Mouse (Mus musculus): ENCODE measurements at regions not wholly inside any gene's neighbourhood (a gene's known extent, or its start where the extent isn't known, plus 50 kb on each side); places are given as distances from the start of the nearest gene placed in this dataset.

GRCm38 (mm10) chr1:81754067-81754466, 478.8 kb upstream of the Gm9747 start:
- DNase-seq, result no peak

- no peak for DNase-seq
These were observed 477.6 kb upstream of the Gm9747 start for GRCm38 (mm10) chr1:81755281-81755680.

DNA sequence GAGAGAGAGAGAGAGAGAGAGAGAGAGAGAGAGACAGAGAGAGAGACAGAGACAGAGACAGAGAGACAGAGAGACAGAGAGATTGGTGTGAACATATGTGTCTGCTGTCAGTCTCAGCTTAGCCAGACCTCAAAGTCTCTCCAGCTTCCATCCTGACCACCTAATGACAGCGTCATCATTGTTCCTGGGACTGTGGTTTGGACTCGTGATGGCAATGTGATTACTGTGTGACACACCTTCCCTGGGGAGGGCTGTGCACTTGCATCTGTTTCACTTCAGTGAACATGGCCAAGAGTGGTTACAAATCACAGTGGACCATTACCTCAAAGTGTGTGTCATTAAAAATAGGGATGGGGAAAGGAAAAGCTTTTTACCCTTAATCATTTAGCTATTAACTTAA, 477.2 kb upstream of the Gm9747 start:
- DNase-seq, result no peak

DNA sequence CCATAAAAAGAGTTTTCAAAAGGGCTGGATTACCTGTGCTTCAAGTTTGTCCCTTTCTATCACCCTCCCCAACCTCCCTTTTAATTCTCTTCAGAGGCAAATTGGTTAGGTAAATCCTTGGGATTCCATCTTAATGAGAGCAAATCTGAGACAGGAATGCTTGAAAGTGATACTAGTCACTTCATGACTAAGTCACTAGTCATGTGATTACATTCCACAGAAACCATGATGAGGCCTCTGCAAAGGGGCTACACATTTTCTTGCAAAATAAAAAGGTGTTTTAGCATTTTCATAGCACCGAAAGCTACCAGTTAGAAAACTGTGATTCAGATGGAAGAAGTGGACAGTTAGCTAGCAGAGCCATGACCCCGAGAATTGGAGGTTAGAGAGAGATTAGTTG, 473.0 kb upstream of the Gm9747 start:
- no peak for DNase-seq

DNA sequence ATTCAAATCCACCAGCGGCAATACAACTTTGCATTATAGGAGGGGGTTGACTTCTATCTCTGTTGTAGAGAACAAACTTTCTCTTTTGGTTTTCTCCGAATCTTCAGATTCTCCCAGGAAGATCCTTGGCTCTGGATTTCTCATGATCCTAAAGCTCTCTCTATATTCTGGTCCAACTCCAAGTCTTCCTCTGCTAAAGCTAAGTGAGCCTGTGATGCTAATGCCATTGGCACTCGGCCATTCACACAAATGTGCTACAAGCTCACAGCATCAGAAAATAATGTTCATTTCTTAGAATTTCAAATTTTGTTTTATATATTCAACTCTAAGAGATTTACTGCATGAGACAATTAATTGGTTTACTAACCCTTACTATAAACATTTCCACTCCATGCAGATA, 461.2 kb upstream of the Gm9747 start:
- no peak for DNase-seq

GRCm38 (mm10) chr1:81780583-81780982, 452.3 kb upstream of the Gm9747 start:
- DNase-seq, result no peak

- DNase-seq, result no peak
These were observed 448.6 kb upstream of the Gm9747 start for GRCm38 (mm10) chr1:81784305-81784704.

DNA sequence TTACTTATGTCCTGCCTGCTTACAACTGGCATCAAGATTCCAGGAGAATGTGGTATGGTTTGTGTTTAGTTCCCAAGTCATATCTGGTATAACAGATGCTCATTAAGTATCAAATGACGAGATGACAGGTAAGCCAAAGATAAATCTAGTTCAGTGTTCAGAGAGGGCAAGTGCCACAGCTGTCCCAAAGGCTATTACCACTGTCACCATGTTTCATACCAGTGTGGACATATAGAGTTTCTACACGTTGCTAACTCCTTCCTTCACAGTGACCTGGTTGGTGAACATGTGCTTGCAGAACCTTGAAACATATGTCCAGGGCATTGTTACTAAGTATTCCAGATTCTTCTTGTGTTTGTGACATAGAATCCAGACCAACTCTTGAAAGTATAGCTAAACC, 438.1 kb upstream of the Gm9747 start:
- no peak for DNase-seq

DNA sequence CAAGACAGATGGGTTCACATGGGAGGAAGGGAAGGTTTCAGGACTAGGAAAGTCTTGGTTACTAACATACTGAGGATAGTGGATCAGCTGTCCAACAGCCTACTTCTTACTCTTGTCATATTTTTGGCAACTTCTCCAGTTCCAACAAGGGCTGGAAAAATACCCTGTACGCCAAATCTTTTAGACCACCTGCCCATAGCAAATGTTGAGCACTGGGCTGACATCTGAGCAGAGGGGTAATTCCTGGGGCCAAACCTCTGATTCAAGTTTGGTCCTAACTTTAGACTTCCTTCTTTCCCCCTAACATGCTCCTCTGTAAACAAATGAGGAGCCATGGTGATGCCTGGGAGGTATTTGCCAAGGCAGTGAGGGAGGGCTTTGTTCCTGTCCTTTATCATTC, 437.5 kb upstream of the Gm9747 start:
- DNase-seq, result no peak

DNA sequence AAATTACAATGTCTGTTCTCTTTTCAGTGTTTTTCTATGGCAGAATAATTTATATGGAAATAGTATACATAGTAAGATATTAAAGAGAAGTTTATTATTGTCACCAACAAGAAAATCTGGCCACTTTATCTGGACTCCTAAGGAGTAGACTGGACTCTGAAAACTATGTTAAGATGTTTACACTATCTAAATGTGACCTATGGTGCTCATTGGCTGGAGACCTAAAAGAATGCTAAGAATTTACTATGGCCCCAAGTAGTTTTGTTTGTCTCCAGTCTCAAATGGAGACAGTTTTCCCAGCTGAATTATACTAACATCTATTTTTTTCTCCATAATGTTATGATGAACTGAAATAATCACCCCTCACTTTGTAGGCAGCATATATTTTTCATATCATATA, 421.3 kb upstream of the Gm9747 start:
- no peak for DNase-seq

GRCm38 (mm10) chr1:81818884-81819283, 414.0 kb upstream of the Gm9747 start:
- DNase-seq, result no peak

- no peak for DNase-seq
These were observed 390.9 kb upstream of the Gm9747 start for GRCm38 (mm10) chr1:81841966-81842365.

DNA sequence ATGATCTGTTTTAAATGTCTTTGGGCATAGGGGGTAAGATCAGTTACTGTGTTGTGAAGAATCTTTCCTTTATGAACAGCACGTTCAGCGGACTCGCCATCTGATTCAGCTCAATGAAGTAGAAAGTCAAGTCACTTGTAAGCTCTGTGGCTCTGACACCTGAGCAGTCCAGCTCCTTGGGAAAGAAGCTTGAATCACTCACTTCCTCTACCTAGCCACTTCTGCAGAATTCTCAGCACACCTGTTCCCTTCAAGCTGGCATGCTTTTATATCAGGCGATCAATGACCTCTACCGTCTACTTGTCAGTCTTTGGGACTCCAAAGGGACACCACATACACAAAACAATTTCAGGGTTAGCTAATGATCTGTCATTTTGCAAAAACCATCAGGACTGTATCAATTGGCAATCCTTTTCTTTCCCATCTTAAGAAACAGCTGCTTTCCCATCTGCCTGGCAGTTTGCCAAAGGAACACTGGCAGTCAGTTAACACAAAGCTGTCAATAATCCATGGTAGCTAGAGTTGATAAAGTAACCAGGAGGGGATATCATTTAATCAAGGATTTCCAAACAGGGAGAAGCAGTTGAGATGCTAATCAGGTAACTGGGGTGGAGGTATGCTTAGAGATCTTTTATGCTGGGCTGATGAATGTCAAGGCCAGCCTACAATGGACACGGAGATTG, 382.3 kb upstream of the Gm9747 start:
- DNase-seq, result no peak

DNA sequence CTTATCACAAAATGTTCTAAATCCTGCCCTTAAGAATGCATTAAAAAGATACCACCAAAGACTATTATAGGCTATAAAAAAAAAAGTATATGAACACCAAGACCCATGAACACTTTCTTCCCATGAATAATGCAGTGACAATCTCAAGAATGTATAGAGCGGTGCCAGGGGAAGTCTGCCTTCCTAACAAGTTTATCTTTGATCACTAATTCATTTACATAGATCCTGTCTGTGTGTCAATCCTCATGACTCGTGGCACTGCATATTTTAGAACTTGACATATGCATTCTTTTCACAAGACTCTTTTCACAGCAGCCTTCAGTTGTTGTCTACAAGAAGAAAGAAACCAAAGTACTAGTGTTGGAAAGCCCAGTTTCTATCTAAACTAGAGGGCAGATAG, 373.4 kb upstream of the Gm9747 start:
- no peak for DNase-seq

GRCm38 (mm10) chr1:81864571-81864970, 368.3 kb upstream of the Gm9747 start:
- no peak for DNase-seq

- no peak for DNase-seq
These were observed 345.9 kb upstream of the Gm9747 start for GRCm38 (mm10) chr1:81886940-81887531.

DNA sequence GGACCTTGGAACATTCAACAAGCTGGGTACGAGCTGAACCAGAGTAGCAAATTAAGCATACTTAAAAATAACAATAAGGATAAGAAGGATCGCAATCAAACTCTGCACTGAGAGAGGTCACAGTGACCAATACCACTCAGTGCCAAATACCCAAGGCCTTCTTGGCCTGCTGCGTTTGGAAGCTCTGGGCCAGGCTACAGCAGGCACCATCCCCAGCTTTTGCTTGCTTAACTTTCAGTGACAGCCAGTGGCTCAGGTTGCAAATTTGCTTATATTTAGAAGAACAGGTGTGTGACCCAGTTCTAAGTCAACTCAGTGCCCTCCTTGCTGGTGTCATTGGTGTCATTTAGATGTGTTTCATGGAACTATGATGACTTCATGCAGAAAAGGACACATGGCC, 335.7 kb upstream of the Gm9747 start:
- DNase-seq, result no peak

GRCm38 (mm10) chr1:81900843-81901242, 332.1 kb upstream of the Gm9747 start:
- no peak for DNase-seq

DNA sequence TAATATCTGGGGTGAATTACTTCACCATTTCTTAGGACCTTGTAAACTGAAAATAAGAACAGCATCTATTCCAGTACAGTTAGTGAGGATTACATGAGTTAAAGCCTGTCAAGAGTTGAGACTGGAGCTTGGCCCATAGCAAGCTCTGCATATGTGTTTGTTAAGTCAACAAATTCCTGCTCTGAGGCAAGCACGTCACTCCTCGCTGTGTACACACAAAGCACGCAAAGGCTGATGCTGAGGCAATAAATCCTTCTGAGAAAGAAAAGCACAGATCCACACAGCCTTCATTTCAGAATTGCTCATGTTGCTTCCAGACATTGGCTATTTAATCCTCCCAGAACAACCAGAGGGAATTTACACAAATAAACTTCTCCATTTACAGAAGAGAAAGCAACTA, 328.9 kb upstream of the Gm9747 start:
- no peak for DNase-seq

DNA sequence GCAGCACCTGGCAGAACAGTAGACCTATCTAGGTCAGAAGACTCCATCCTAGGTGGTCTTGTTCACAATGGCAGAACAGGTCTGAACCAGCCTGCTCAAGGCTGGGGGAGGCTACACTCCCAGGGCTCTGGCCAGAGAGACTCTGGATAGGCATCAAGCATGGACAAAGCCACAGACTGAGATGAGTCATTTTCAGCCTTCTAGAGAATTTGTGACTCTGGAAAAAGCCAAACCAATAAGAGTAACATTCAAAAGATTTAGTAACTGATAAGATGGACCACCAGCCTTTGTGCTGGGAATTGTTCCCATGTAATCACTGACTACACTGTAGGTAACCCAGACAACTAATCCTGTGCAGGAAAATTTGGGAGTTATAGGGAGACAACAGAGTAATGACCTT, 320.3 kb upstream of the Gm9747 start:
- DNase-seq, result no peak

DNA sequence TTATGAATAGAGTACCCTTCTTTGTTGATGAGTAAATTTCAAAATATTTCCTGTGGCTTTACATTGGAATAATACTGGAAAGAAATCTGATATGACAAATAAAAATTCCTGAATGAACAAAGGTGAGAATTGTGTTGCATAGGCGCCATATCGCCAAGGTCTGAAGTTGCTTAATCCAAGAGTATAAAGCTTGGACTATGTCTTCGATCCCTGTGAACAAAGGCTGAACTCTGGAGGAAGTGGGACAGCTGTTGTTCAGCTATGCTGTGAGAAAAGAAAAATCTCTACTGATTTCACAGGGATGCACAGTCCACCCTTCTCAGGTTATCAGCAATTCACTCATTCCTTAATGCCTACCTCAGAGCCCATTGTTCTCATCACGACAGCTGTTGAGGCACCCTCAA, 319.3 kb upstream of the Gm9747 start:
- no peak for DNase-seq

- DNase-seq, result no peak
These were observed 316.1 kb upstream of the Gm9747 start for GRCm38 (mm10) chr1:81916840-81917239.

DNA sequence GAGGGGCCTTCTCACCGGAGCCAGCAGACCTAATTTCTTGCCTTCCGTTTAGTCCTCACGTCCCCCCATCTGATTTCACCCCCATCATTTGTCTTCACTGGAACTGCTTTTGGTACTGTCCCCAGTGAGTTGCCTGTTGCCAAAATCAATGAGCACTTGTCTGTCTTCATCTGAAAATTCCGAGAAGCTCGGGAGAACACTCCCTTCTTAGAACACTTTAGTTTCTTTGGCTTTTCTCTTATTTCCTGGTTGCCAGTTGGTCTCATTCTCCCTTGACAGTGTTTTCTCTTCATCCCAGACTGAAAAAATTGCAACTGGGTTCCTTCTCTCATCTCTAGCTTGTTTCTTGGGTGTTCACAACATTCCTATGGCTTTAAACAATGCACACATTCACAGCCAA, 305.2 kb upstream of the Gm9747 start:
- DNase-seq, result no peak

DNA sequence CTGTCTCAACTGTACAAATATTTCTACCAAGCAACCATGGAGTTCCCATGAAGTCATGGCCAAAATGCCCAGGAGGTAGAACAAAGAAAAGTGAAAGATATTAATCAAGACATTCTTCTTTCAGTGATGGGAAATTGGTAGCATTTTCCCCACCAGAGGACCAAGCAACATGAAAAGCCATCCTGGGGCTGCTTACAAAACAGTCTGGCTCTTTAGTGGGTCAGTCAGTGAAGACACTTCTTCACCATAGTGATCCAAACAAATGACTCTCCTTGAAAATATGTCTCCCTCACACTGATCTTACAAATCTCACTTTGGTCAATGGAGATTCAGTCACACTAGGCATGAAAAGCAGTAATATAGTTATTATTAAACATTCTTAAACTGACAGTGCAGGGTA, 299.8 kb upstream of the Gm9747 start:
- no peak for DNase-seq

DNA sequence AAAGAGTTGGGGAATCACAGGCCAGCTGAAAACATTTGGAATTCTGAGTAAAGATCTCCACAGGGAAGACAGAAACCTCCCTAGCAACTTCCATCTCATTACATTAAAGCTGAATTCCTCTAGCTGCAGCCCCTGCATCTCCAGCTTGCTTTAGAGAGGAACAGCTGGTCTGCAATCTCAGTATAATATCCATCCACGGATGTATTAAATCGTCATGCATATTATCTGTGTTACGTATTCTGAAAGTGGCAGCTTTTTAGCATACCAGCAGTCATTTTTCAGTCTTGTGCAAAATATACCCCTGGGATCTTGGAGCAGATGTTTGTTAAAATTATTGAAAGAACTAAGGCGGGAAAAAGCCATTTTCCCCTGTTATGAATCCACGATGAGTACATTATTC, 287.7 kb upstream of the Gm9747 start:
- DNase-seq, result no peak

Measured in cerebellum, adult 9-10 months (tissue).